Mouse (Mus musculus): ENCODE measurements around the gene Clca4a.

- no peak for TF ChIP-seq CTCF (IDR thresholded peaks at IDR 0.05; ENCODE audit: control insufficient read depth, insufficient read depth, low read length)
- no peak for TF ChIP-seq POLR2A (IDR thresholded peaks at IDR 0.05; ENCODE audit: borderline replicate concordance, control insufficient read depth, low read depth, low read length)
Observed at GRCm38 (mm10) chr3:144992618-144993017, 17.8 kb upstream of the Clca4a start.

Measured in bone marrow, adult 2 months (tissue).